Mouse (Mus musculus): Measurements from ENCODE around the gene Dot1l.

Dot1l gene

DNA sequence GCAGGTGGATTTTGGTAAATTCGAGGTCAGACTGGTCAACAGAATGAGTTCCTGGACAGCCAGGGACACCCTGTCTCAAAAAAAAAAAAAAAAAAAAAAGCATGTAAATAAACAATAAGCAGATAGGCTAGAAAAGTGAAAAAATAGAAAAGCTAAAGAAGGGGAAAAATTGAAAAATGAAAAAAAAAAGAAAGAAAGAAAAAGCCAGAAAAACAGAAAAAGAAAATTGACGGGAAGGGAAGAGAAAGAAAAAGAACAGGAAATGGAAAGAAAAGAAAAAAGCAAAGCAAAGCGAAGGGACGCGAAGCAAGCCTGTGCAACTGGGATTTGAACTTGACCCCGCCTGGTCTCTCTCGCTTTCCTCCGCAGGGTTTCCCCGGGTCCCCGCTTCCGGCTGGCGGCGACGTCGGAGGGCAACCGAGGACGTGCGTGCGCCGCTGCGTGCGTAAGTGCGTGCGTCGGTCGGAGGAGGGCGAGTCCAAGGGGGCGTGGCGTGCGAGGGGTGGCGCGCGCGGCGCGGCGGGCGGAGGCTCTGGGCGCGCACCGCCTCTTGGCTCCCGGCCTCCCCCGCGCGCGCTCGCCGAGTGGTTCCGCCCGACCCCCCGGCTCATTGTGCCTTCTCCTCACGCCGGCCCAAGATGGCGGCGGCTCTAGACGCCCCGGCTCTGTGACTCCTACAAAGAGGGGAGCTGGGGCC lies at the start of gene Dot1l:
Gene Dot1l (plus strand): TSS at position 613 of the 697 bp plus-strand sequence.
- peak; percentile 97 for DNase-seq (ENCODE audit: low spot score)

DNA sequence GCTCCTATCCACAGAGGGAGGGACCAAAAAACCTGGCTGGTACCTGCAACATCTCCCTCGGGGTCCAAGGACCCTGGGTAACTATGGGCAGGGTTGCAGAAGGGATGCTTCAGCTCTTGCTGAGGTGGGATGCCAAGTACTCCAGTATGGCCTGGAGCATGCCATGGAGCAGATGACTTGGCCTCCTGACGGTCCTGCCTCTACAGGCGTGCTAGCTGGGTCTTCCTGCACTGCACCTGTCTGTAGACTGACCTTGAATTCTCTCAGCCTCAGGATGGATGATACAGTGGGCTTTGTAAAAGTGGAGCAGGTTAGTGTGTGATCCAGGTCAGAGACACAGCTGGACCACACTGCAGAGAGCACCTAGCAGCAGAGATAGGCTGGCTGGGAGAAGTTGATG lies 49.5 kb upstream of the Dot1l start:
- no peak for DNase-seq (ENCODE audit: low spot score)

DNA sequence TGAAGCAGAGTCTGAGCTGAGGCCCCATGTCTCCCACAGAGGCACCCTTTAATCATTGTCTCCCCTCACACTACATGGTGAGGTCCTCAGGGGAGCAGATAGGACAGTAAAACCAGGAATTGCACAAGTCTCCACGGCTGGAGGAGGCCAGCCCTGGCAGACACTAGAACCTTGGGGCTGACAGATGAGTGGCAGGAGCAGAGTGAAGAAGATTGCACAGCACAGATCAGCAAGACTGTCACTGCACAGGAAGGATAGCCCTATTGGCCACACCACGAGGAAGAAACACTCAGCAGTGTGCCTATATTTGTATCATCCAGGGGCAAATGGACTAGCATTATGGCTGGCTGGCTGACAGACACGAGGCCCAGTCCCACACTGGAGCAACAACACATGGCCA lies 44.2 kb upstream of the Dot1l start:
- no peak for DNase-seq (ENCODE audit: low spot score)

DNA sequence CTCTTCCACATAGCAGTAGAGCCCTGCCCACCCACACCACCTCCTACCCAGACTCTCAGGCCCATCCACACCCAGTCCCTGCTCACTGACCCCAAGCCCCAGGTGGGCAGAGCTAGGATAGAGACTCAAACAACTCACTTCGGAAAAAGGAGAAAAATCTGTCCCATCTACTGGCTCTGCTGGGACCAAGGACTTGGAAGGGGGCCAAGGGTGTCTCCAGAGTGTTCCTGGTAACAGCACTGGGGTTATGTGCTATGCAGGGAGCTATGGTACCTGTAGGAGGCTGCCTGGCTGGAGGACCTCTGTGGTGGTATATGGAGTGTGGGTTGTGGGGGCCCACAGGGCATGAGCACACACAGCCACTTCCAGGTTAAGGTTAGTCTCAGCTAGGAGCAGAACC lies 37.7 kb upstream of the Dot1l start:
- DNase-seq (ENCODE audit: low spot score) = no peak

DNA sequence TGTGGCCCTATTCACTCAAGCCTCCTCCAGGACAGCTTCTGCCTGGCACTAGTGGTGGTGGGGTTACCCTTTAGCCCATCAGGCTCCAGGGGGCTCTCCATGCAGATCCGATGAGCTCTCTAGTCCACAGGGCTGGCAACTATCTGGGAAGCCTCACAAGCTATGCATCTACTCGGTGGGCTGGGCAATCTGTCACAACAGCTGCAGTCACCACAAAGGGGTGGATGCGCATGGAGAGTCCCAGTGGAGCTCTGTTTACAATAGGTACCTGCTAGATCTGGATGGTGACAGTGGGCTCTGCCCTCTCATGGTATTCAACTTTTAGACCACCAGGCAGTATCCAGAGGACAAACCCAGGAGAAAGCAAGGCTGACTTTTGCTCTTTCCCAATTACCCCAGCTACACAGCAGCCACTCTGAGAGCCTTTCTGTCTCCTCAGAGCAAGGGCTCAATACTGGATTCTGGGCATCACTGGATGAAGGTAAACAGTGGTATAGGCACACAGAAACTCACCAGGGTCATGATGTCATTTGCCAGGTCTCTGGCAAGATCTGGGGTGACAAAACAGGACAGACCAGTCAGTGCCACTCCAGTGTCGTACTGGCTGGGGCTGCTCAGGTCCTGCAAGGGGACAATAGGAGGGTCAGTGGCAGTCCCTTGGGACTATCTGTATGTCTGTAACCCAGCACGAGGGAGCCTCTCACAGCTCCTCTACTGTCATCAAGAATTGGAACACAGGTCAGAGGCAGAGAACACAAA lies 27.5 kb upstream of the Dot1l start:
- no peak for DNase-seq (ENCODE audit: low spot score)

DNA sequence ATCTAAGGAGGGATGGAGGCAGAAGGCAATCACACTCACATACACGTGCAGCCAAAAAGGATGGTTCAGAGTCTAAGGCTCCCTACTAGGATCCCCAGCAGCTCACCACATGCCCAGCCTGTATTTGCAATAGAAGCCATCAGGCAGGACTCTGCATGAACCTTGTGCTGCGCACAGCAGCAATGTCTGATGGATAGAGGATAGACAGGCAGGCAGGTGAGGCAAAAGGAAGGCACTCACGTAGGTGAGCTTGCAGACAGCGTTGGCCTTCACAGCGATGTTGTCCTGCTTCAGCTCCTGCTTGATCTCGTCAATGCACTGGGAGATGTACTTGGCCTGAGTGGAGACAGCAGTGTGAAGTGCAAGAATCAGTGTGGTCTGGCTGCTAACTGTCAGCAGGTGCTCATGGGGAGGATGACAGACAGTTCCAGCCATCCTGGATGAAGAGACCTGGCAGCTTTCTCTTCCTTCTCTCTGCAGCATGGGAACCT lies 22.4 kb upstream of the Dot1l start:
- no peak for DNase-seq (ENCODE audit: low spot score)

DNA sequence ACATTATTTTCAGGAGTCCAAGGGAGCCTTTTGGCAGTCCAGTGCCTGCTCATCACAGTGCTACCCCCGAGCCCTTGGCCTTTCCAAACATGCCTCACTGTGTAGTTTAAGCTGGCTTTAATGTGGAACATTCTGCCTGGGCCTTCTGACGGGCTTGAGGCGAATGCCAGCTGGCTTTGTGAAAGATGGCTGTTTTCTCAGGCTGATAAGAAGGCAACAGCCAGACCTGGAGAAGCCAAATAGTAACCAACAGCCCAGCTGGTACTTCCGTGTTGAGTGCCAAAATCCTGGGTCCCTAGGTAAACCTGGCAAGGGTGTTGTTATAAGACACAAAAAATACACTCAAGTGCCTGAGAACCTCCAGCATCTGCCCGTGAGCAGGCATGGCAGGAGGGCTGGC lies 18.3 kb upstream of the Dot1l start:
- DNase-seq (ENCODE audit: low spot score) = no peak

DNA sequence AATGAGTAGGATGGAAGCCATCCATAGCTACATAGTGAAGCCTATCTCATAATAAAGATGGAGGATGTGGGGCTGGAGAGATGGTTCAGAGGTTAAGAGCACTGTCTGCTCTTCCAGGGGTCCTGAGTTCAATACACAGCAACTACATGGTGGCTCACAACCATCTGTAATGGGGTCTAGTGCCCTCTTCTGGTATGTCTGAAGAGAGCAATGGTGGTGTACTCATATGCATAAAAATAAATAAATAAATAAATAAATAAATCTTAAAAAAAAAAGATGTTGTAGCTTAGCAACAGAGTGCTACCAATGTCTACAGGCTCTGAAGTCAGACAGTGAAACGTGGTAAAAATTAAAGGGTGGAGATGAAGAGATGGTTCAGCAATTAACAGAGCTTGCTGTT lies 16.3 kb upstream of the Dot1l start:
- no peak for DNase-seq (ENCODE audit: low spot score)

DNA sequence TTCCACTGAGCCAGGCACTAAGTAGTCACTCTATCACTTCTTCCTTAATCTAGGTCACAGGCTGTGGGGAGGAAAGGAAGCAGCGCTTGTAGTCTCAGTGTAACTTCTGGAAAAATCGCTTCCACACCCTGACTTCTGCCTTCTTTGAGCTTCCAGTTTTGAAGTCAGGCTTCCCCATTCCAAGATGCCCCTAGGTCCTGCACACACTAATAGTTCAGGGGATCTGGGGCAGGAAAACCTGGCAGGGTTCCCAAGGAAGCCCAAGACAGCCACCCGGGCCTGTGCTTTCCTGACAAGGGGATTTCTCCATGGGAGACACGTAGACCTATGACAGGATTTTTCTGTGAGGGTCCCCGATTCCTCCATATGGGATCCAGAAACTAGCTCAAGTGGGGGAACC lies 13.9 kb upstream of the Dot1l start:
- peak; percentile 21 for DNase-seq (ENCODE audit: low spot score)

DNA sequence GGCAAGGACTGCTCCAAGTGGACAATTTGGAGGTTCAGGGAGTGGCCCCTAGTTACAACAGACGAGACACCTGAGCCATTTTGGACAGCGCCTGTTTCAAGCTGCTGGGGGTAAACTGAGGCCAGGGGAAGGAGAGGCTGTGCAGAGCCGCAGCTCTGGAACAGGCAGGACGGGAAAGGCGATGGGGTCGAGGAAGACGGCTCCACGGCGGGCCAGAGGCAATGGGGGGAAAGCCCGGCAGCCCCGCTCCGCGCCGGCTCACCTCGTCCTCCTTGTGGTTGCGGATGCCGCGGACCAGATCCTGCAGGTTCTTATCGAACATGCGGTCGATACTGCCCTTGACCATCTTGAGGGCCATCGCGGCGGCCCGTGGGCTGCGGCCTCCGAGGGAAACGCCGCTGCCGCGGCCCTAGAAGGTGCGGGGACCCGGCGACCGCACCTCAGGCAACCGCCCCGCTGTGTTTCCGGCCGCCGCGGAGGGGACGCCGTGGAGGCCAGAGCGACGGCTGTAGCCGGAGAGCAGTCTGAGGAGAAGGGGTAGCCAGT lies 13.3 kb upstream of the Dot1l start:
- DNase-seq (ENCODE audit: low spot score) = no peak

DNA sequence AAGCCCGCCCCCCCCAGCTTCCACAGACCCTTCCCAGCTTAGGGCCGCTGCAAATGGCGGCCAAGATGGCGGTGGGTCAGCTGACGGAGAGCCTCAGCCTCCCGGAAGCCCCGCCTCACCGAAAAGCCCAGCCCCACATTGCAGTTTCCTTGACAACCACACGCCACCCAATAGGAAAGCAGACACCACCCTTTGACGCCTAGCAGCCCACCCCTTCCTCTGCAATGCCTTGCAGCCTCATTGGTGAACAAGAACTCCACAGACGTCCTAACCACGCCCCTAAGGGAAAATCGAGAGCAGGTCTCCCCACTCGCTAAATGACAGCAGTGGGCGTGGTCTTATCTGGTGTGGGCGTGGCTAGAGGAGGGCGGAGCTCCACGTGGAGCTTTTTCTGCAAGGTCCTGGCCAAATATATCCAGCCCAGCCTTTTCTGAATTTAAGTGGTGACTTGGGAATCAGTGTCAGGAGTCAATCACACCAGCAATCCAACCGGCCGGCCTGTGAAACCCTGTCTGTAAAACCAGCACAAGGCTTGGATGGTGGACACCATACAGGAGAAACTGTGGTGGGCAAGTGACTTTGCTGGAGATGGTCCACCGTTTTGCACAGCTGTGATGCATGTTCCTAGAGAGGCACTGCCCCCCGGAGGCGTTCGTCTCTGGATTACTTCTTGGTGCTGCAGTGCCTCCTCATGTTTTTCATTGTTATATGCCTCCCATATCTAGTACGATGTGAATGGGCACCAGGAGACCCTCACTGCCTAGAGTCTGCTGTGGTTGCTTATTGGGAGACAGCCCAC lies 12.6 kb upstream of the Dot1l start, which contains the start of gene Ap3d1:
Gene Ap3d1 (minus strand): TSS at position 85 of the 799 bp plus-strand sequence.
- DNase-seq (ENCODE audit: low spot score) = peak; percentile 100

DNA sequence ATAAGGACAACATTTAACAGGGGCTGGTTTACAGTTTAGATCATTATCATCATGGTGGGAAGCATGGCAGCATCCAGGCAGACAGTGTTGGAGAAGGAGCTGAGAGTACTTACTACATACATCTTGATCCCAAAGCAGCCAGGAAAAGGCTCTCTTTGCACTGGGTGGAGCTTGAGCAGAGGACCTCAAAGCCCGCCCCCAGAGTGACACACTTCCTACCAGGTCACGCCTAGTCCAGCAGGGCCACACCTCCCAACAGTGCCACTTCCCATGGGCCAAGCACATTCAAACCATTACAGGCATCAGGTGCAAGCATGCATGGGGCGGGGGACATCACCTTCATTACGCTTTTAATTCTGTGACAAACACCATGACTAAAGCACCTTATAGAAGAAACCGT lies 10.7 kb upstream of the Dot1l start:
- DNase-seq (ENCODE audit: low spot score) = peak; percentile 80

DNA sequence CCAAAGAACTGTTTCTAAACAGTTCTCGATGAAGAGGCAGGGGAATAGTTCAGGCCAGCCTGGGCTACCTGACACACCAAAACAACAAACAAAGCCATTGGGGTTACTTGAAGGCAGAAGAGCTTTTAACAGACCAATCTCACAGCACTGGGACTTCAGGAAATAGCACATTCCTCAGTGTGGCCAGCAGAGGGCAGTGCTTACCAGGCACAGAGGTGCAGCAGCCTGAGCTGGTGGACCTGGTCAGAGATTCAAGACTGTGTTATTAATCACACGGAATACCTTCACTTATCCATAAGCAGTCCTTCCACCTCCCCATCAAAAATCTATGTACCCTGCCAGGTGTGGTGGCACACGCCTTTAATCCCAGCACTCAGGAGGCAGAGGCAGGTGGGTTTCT lies 7.6 kb upstream of the Dot1l start:
- peak; percentile 82 for DNase-seq (ENCODE audit: low spot score)

DNA sequence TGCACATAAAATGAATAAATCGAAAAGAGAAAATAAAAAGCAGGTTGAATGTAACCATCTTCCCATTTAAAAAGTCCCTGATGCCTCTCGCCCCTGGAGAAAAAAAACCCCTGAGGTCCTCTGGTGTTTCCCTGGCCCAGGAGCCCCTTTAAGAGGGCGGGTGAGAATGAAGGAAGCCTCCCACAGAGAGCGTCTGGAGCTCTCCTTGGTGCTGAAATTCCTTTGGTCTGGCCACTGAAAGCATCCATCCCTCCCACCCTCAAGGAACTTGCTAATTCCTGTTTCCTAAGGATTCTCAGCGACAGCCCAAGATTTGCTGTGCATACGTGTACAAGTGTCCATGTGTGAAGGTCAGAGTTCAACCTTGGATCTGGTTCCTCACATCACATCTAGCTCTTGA lies 6.4 kb upstream of the Dot1l start:
- peak; percentile 51 for DNase-seq (ENCODE audit: low spot score)

DNA sequence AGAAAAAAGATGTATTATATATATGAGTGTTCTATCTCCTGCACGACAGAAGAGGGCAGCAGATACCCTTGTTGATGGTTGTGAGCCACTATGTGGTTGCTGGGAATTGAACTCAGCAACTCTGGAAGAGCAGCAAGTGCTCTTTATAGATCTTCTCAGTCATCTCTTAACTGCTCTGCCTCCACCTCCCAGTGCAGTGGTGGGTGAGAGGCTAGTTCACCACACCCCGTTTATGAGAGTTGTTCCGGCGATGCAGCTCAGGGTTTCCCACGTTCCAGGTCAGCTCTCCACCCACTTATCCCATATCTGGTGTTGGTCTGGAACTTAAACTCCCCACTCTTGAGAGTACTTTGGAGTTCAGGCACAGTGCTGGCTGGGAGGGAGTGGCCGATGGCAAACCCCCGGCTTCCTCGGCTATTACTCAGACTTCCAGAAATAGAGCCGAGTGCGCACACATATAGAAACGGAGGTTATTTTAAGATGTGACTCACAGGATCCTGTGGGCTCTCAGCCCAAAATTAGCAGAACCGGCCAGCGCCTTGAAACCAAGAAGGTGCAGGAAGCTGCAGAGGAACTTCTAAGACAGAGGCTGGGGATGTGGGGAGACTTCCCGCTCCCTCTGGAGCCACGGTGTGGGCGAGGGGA lies 3.7 kb upstream of the Dot1l start:
- peak; percentile 84 for DNase-seq (ENCODE audit: low spot score)

DNA sequence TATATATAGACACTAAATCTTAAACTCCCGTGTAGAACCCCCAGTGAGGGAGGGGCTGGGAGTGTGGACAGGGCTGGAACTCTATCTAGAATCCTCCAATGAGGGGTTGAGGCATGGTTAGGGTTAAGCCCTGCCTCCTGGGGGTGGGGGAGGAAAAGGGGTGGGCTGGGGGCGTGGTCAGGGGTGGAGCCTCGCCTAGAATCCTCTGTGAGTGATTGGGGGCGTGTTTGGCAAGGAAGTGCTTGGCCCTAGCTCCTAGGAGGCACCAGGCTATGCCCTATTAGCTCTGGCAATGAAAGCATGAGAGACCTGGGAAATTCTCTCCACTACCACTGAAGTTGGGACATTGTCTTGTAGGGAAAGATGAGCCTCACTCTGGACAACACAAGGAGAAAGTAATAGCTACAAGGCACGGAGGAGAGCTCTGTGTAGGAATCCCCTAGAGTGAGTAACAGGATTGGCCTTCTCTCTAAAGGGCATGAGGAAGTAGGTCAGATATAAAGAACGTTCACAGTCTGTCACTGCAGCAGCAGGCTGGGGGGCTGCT lies 2.9 kb upstream of the Dot1l start:
- DNase-seq (ENCODE audit: low spot score) = peak; percentile 77

DNA sequence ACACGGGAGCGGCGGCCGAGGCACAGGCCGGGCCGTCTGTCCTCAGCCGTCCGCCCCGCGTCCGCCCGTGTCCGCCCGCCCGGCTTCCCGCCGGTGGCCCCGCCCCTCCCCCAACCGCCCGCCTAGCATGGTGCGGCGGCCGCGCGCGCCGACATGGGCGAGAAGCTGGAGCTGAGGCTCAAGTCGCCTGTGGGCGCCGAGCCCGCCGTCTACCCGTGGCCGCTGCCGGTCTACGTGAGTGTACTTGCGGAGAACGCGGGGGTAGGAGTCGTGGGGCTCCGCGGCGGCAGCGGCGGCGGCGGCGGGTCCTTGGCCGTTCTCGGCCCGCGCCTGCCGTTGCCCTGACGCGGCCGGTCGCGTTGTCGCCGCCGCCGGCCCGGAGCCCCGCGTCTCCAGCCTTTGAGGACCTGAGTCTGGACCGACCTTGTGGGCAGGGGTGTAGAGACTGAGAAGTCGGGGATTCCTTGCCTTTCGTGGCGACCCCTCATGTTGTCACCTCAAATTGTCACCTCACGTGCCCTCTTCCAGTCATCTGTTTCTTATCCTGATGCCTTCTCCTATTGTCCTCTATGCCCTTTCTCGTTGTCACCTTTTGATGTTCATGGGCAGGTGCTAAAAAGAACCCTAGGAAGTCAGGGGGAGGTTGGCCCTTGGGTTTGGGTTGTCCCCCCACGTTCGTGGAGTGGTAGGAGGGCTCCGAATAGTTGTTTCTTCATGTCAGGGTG lies 447 bp downstream of the Dot1l start:
- DNase-seq (ENCODE audit: low spot score) = no peak

DNA sequence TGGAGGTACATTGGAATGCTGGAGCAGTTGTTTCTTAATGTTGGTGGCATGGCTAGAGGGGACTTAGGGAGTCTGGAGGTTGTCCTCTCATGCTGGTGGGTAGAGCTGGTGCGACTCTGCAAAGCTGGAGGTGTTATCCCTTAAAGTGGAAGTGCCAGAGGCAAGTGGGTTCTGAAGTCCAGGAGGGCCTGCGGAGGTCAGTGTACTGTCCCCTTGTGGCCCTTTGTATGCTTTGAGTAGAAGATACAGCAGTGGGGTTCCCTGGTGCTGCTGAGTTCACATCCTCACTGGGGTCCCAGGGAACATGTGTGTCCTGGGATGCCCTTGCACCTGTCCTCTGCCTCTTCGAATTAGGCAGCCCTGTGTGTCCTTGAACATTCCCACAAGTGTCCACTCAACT lies 1.1 kb downstream of the Dot1l start:
- DNase-seq (ENCODE audit: low spot score) = no peak

DNA sequence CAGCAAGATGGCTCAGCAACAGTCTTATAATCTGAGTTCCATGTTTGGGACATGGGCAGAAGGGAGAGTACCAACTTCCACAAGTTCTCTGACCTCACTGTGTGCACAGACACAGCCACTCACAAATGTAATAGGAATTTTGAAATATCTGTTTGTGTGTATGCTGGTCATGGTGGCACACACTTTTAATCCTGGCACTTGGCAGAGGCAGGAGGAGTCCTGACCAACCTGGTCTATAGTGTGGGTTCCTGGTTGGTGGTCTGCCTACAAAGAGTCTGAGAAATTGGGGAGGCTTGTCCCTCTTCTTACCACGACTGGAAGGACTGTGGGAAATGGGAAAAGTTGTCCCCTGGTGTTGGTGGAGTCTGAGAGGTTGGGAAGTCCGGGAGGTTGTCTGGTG lies 1.5 kb downstream of the Dot1l start:
- DNase-seq (ENCODE audit: low spot score) = no peak

DNA sequence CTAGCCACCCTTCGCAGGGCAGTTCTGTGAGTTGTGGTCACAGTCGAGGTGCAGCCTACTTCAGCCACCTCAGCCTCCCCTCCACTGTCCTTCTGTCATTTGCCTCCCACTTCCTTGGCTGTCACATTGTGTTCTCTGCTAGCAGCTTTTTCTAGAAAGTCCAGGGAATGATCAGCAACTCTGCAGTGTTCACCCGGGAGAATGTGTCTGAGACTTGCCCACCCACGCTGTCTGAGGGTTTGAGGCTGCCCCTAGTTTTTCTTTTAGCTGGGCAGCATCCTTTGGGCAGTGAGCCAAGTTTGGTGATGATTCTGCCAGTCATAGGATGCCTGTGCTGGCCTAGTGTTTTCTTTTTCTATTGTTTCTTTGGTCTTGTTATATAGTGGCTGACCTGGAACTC lies 2.0 kb downstream of the Dot1l start:
- DNase-seq (ENCODE audit: low spot score) = no peak

DNA sequence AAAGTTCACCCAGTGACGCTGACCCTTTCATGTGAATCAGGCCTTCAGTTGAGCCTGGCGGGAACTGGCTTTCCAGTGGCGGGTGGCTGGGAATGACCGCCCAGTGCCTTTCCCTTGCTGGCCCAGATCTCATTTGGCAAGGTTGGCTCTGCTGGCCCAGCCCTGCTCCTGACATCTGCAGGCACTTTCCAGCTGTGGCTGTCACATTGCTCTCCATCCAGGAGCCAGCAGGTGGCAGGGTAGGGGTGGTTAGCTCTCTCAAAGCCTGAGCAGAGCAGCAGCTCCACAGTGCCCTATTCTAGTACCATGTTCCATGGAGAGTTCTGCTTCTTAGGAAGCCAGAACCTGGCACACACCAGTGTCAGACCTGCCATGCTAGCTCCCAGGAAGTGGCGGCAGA lies 2.7 kb downstream of the Dot1l start:
- peak; percentile 83 for DNase-seq (ENCODE audit: low spot score)

Measured in lung, postnatal 25 days (tissue).